30 mouse cellular contexts compared by ENCODE assay signal in the genomic region with DNA sequence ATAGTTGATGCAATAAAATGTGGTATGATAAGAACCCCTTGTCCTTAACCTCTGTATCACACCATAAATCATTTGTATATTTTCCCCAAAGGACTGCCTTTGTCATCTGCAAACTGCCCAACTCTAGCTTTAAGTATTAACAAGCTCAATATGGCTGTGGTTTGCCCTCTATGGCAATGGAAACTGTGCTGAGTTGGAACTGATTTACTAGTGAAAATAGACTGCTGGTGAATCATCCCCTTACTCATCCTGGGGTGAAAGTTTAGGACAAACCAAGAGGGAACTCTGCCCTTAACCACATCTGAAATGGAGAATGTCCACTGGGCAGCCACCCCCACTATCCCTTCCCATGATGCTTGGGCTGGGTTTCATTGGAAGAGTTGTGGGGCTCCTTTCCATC.
A peak's percentile ranks its signal among the peaks of the same experiment; 100 is the strongest.
DNase-seq lines count a peak whose midpoint lies in the region; ATAC-seq and TF ChIP-seq lines count a peak whose summit lies in the region.
"Had no signal": no experiment of that assay in that cellular context is flagged by ENCODE, and none has a peak within 500 bp of the region (broad histone marks: within the 10 kb centered on the region; RNA-seq: fewer than 3 reads in every experiment).

No protein-coding gene starts in this region.

- no peaks in the 10 kb centered on the region for H3K9me3 ChIP-seq in forebrain, embryonic 10.5 days
- H3K9me3 ChIP-seq: embryonic facial prominence, embryonic 10.5 days; embryonic facial prominence, embryonic 13.5 days; forebrain, embryonic 13.5 days; heart, embryonic 10.5 days; heart, embryonic 13.5 days had no signal

- no peak for TF ChIP-seq CTCF in embryonic fibroblast, embryonic 13.5 days (IDR thresholded peaks at IDR 0.05; ENCODE audit: borderline replicate concordance, insufficient read depth, low read length)

- no peaks in the 10 kb centered on the region for H3K27me3 ChIP-seq in forebrain, embryonic 10.5 days (ENCODE audit: poor library complexity, severe bottlenecking)
- H3K27me3 ChIP-seq: CH12.LX; embryonic facial prominence, embryonic 13.5 days; forebrain, embryonic 13.5 days; heart, embryonic 13.5 days had no signal

- TF ChIP-seq POLR2A in embryonic fibroblast, embryonic 13.5 days (IDR thresholded peaks at IDR 0.05; ENCODE audit: low read depth, low read length) = no peak

- H3K4me3 ChIP-seq in embryonic fibroblast, embryonic 13.5 days (ENCODE audit: insufficient read depth, low read length) = no peak overlapping the region
- no peak overlapping the region for H3K4me3 ChIP-seq in forebrain, embryonic 10.5 days
- H3K4me3 ChIP-seq: embryonic facial prominence, embryonic 10.5 days; embryonic facial prominence, embryonic 13.5 days; forebrain, embryonic 13.5 days; heart, adult 2 months; heart, embryonic 10.5 days; heart, embryonic 13.5 days had no signal

- DNase-seq in 3T3-L1 (ENCODE audit: low read depth, low spot score) (peak; percentile 99), NIH3T3 (ENCODE audit: low read depth) (peak; percentile 94)
- no peak for DNase-seq in adrenal gland, postnatal 10 days
- DNase-seq in forebrain, embryonic 10.5 days (ENCODE audit: extremely low spot score, low spot score) = no peak
- no peak for DNase-seq in adrenal gland, postnatal 4 days (ENCODE audit: low spot score in 2 of 2)
- DNase-seq: adrenal gland, adult 2 months; adrenal gland, postnatal 25 days; cerebellum, adult 11 months; cerebellum, adult 2 months; cerebellum, adult 9-11 months; cerebellum, postnatal 25 days; embryo, embryonic 11 days; gastrocnemius, postnatal 10 days; gastrocnemius, postnatal 36 days; heart, adult 2 months; heart, postnatal 14 days; heart, postnatal 4 days; kidney, adult 2 months had no signal

- H3K4me1 ChIP-seq in embryonic fibroblast, embryonic 13.5 days (ENCODE audit: control insufficient read depth, insufficient read depth, low read length) = peaks cover 5% of the 10 kb centered on the region
- no peaks in the 10 kb centered on the region for H3K4me1 ChIP-seq in forebrain, embryonic 10.5 days
- H3K4me1 ChIP-seq: embryonic facial prominence, embryonic 10.5 days; embryonic facial prominence, embryonic 13.5 days; forebrain, embryonic 13.5 days; heart, embryonic 10.5 days; heart, embryonic 13.5 days had no signal

- no peaks in the 10 kb centered on the region for H3K36me3 ChIP-seq in forebrain, embryonic 10.5 days (replicated peaks)
- H3K36me3 ChIP-seq: embryonic facial prominence, embryonic 10.5 days; embryonic facial prominence, embryonic 13.5 days; G1E; heart, embryonic 10.5 days; heart, embryonic 13.5 days had no signal

- H3K27ac ChIP-seq in embryonic fibroblast, embryonic 13.5 days (ENCODE audit: insufficient read depth, low read length) = peak overlapping the region; percentile 92; the same call in 1 of the 2 replicates
- no peak overlapping the region for H3K27ac ChIP-seq in forebrain, embryonic 10.5 days
- H3K27ac ChIP-seq: embryonic facial prominence, embryonic 10.5 days; embryonic facial prominence, embryonic 13.5 days; forebrain, embryonic 13.5 days; heart, adult 2 months; heart, embryonic 10.5 days; heart, embryonic 13.5 days; hindbrain, embryonic 14.5 days had no signal

- no peak for ATAC-seq in cerebellum, adult (ENCODE audit: insufficient number of reproducible peaks, low FRiP score, low TSS enrichment)
- ATAC-seq: forebrain, embryonic 13.5 days; forebrain, embryonic 16.5 days; intestine, postnatal 0 days had no signal

Comparison
In these comparisons a context has a peak if more than half of its experiments do, and no peak if none do; other contexts are left out.
1. DNase-seq: peak in 3T3-L1 (single experiment) and NIH3T3 (single experiment); none in adrenal gland, postnatal 10 days (single experiment), forebrain, embryonic 10.5 days (single experiment) and adrenal gland, postnatal 4 days (0 of 2).